Mouse (Mus musculus) thymus, adult 18-20 months (tissue): Measurements from ENCODE around the gene Atp2c2.

Experiments used
- DNase-seq, 2 experiments: peaks; one replicate each; pipeline ENCODE4 v3.0.0; 2022; ENCODE audit warnings: mixed read lengths in 2 of 2

The Atp2c2 gene

GRCm38 (mm10) chr8:119788607-119789381, 89.0 kb downstream of the Atp2c2 start:
- no peak for DNase-seq

GRCm38 (mm10) chr8:119789581-119789980, 89.8 kb downstream of the Atp2c2 start:
- no peak for DNase-seq

GRCm38 (mm10) chr8:119791804-119792704, 92.2 kb downstream of the Atp2c2 start:
- DNase-seq, result no peak

- no peak for DNase-seq
These were observed 94.9 kb downstream of the Atp2c2 start for GRCm38 (mm10) chr8:119794689-119795088.

- no peak for DNase-seq
These were observed 95.8 kb downstream of the Atp2c2 start for GRCm38 (mm10) chr8:119795651-119796050.

GRCm38 (mm10) chr8:119798170-119798964, 98.6 kb downstream of the Atp2c2 start:
- DNase-seq, result peak; percentile 81 to 93

- DNase-seq, result no peak
These were observed 99.1 kb downstream of the Atp2c2 start for GRCm38 (mm10) chr8:119798965-119799264.

GRCm38 (mm10) chr8:119801168-119801567, 101.4 kb downstream of the Atp2c2 start:
- DNase-seq, result no peak

GRCm38 (mm10) chr8:119802592-119802991, 102.8 kb downstream of the Atp2c2 start:
- no peak for DNase-seq

- no peak for DNase-seq
These were observed 105.5 kb downstream of the Atp2c2 start for GRCm38 (mm10) chr8:119805275-119805674.

GRCm38 (mm10) chr8:119806422-119807263, 106.8 kb downstream of the Atp2c2 start:
- no peak for DNase-seq
